Mouse (Mus musculus) gastrocnemius, postnatal 10 days (tissue): Measurements from ENCODE around the gene Mbnl2. TPM values are rescaled to one million over a fixed set of nuclear protein-coding genes. Genes with fewer than 3 reads are reported as not detected.

Experiments
- total RNA-seq, 2 experiments: library from RNA; stranded (reverse); gene quantifications; 2 replicates each; pipeline ENCODE4 v1.2.3; 2021

The Mbnl2 gene
- total RNA-seq, 2 experiments from 2014 or later = 213 to 224 TPM

Other genes starting within 250 kb of the Mbnl2 start
- gene Oxgr1, start 233.2 kb upstream of the Mbnl2 start, total RNA-seq = not detected
- 10 to 100 TPM; 13.1 to 15.7 TPM for gene Rap2a, start 202.8 kb downstream of the Mbnl2 start, total RNA-seq